Mouse (Mus musculus) urinary bladder, postnatal 14 days (tissue): ENCODE measurements around the gene Mctp1.
"Not testable (repeated sequence)": the region's sequence is repeated elsewhere in the genome, so short reads cannot be mapped to it uniquely, and the experiment has no call there.

ENCODE experiments used
- DNase-seq: peaks from one replicate; pipeline ENCODE4 v3.0.0; 2021; ENCODE audit warnings: low spot score

The Mctp1 gene

GRCm38 (mm10) chr13:76482998-76483397, 98.7 kb downstream of the Mctp1 start:
- DNase-seq: no peak

- no peak for DNase-seq
Measured at GRCm38 (mm10) chr13:76484086-76484709, 99.9 kb downstream of the Mctp1 start.

GRCm38 (mm10) chr13:76515896-76516295, 131.6 kb downstream of the Mctp1 start:
- no peak for DNase-seq

- DNase-seq: no peak
Measured at GRCm38 (mm10) chr13:76523170-76523569, 138.8 kb downstream of the Mctp1 start.

- DNase-seq: no peak
Measured at GRCm38 (mm10) chr13:76527326-76527725, 143.0 kb downstream of the Mctp1 start.

- no peak for DNase-seq
Measured at GRCm38 (mm10) chr13:76527751-76528150, 143.4 kb downstream of the Mctp1 start.

- DNase-seq: no peak
Measured at GRCm38 (mm10) chr13:76529915-76530314, 145.6 kb downstream of the Mctp1 start.

GRCm38 (mm10) chr13:76530867-76531504, 146.7 kb downstream of the Mctp1 start:
- DNase-seq: no peak

GRCm38 (mm10) chr13:76547854-76548253, 163.5 kb downstream of the Mctp1 start:
- DNase-seq: no peak

- DNase-seq: no peak
Measured at GRCm38 (mm10) chr13:76560918-76561317, 176.6 kb downstream of the Mctp1 start.

GRCm38 (mm10) chr13:76561594-76561993, 177.3 kb downstream of the Mctp1 start:
- DNase-seq: no peak

- no peak for DNase-seq
Measured at GRCm38 (mm10) chr13:76564061-76564460, 179.7 kb downstream of the Mctp1 start.

GRCm38 (mm10) chr13:76566024-76566423, 181.7 kb downstream of the Mctp1 start:
- DNase-seq: no peak

GRCm38 (mm10) chr13:76567448-76567847, 183.1 kb downstream of the Mctp1 start:
- no peak for DNase-seq

GRCm38 (mm10) chr13:76568569-76569211, 184.4 kb downstream of the Mctp1 start:
- no peak for DNase-seq

GRCm38 (mm10) chr13:76579414-76579813, 195.1 kb downstream of the Mctp1 start:
- DNase-seq: peak; percentile 13

GRCm38 (mm10) chr13:76585447-76585846, 201.1 kb downstream of the Mctp1 start:
- no peak for DNase-seq

GRCm38 (mm10) chr13:76590709-76591108, 206.4 kb downstream of the Mctp1 start:
- not testable (repeated sequence) for DNase-seq

GRCm38 (mm10) chr13:76591189-76591588, 206.9 kb downstream of the Mctp1 start:
- DNase-seq: no peak

- DNase-seq: no peak
Measured at GRCm38 (mm10) chr13:76591692-76592091, 207.4 kb downstream of the Mctp1 start.

GRCm38 (mm10) chr13:76592908-76593307, 208.6 kb downstream of the Mctp1 start:
- DNase-seq: no peak

GRCm38 (mm10) chr13:76597005-76597404, 212.7 kb downstream of the Mctp1 start:
- DNase-seq: no peak

- DNase-seq: no peak
Measured at GRCm38 (mm10) chr13:76609425-76609824, 225.1 kb downstream of the Mctp1 start.
